Mouse (Mus musculus) inflammation-experienced regulatory T-cells, adult 6 months (primary cell): Measurements from ENCODE around the gene Cfd. TPM values are rescaled to one million over a fixed set of nuclear protein-coding genes. Genes with fewer than 3 reads are reported as not detected.
"Not testable (repeated sequence)": the region's sequence is repeated elsewhere in the genome, so short reads cannot be mapped to it uniquely, and the experiment has no call there.

Experiments
- ATAC-seq: one replicate; pipeline ENCODE4 v1.8.0; 2017
- polyA plus RNA-seq, 3 experiments: library from polyadenylated mRNA; unstranded; fragments of 100-300 nt; shearing (Covaris generic); gene quantifications; one replicate each; pipeline ENCODE4 v1.2.1; 2017

Cfd gene
- polyA plus RNA-seq, 3 experiments from 2014 or later = not detected

GRCm38 (mm10) chr10:79861230-79862048, 29.2 kb upstream of the Cfd start:
- ATAC-seq = no peak

GRCm38 (mm10) chr10:79862049-79862788, 28.4 kb upstream of the Cfd start:
- no peak for ATAC-seq

- ATAC-seq = no peak
Observed at GRCm38 (mm10) chr10:79862925-79863324, 27.7 kb upstream of the Cfd start.

GRCm38 (mm10) chr10:79864351-79865188, 26.1 kb upstream of the Cfd start:
- ATAC-seq = no peak

- ATAC-seq = no peak
Observed at GRCm38 (mm10) chr10:79865189-79865601, 25.5 kb upstream of the Cfd start.

GRCm38 (mm10) chr10:79865801-79866295, 24.8 kb upstream of the Cfd start:
- no peak for ATAC-seq

- ATAC-seq = no peak
Observed at GRCm38 (mm10) chr10:79866601-79867000, 24.1 kb upstream of the Cfd start.

GRCm38 (mm10) chr10:79871845-79872244, 18.8 kb upstream of the Cfd start:
- no peak for ATAC-seq

- ATAC-seq = no peak
Observed at GRCm38 (mm10) chr10:79872862-79873261, 17.8 kb upstream of the Cfd start.

- ATAC-seq = no peak
Observed at GRCm38 (mm10) chr10:79873313-79873712, 17.3 kb upstream of the Cfd start.

- no peak for ATAC-seq
Observed at GRCm38 (mm10) chr10:79873715-79874289, 16.9 kb upstream of the Cfd start.

- no peak for ATAC-seq
Observed at GRCm38 (mm10) chr10:79874290-79874862, 16.3 kb upstream of the Cfd start, which contains the start of the genes Prtn3 and Plppr3. Gene Prtn3 (plus strand): TSS chr10:79874476. Gene Plppr3 (minus strand): TSS chr10:79874634.

- no peak for ATAC-seq
Observed at GRCm38 (mm10) chr10:79877174-79877573, 13.5 kb upstream of the Cfd start.

- no peak for ATAC-seq
Observed at GRCm38 (mm10) chr10:79877757-79878156, 12.9 kb upstream of the Cfd start.

GRCm38 (mm10) chr10:79879527-79879926, 11.1 kb upstream of the Cfd start:
- ATAC-seq = no peak

- no peak for ATAC-seq
Observed at GRCm38 (mm10) chr10:79880721-79881120, 9.9 kb upstream of the Cfd start.

- no peak for ATAC-seq
Observed at GRCm38 (mm10) chr10:79881981-79882380, 8.7 kb upstream of the Cfd start.

- ATAC-seq = no peak
Observed at GRCm38 (mm10) chr10:79883297-79884084, 7.2 kb upstream of the Cfd start.

- no peak for ATAC-seq
Observed at GRCm38 (mm10) chr10:79884446-79884845, 6.2 kb upstream of the Cfd start.

- not testable (repeated sequence) for ATAC-seq
Observed at GRCm38 (mm10) chr10:79884938-79885337, 5.7 kb upstream of the Cfd start.

- no peak for ATAC-seq
Observed at GRCm38 (mm10) chr10:79886054-79886453, 4.6 kb upstream of the Cfd start, which contains the start of gene Elane. Gene Elane (plus strand): TSS chr10:79886247.
